Mouse (Mus musculus): ENCODE measurements around the gene Rps17.

Gene Rps17

DNA sequence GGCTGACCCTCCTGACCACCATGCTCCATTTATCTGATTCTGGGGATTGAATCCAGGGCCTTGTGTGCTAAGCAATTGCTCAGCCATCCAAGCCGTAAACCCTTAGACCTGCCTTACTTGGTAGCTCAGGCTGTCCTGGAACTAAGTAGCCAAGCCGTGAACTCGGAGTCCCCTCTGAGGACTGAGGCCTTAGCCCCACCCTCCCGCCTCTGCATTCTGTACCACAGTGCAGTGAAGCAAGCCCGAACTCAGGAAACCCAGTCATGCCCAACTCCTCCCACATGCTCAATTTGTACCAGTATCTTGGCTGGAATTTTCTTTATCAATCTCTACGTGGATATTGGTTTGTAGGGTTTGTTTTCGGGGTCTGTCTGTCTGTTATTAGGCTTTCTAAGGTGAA is 13.2 kb downstream of the Rps17 start:
- DNase-seq (ENCODE audit: low spot score in 2 of 2): no peak

DNA sequence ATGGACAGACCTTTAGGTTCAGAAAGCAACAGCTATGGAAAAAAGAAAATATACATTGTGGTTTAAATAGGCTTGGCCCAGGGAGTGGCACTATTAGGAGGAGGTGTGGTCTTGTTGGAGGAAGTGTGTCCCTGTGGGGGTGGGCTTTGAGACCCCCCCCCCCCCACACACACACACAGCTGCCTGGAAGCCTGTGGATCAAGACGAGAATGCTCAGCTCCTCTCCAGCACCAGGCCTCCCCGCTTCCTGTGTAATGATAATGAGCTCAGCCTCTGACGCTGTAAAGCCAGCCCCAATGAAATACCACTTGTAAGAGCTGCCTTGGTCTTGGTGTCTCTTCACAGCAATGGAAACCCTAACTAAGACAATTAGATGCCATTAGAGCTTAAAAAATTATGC is 14.3 kb downstream of the Rps17 start:
- DNase-seq (ENCODE audit: low spot score in 2 of 2): no peak

DNA sequence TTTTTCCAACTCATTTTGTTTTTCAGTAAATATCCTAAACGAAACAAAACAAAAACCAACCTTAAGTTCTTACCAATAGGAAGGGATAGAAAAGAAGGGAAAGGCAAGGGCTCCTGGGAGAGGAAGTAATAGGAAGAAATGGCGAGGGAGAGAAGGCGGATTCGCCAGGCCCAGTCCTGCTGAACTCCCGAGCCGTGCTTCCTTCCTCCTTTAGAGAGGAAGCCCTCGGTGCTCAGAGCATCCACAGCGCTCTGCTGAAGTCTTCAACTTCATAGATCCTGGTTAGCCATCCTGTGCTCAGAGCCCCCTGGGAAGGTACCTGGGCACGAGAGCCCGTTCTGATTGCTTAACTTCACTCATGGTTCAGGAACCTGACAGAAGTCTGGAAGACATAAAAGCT is 17.4 kb downstream of the Rps17 start:
- no peak for DNase-seq (ENCODE audit: low spot score in 2 of 2)

GRCm38 (mm10) chr7:81326859-81327258 is 18.2 kb downstream of the Rps17 start:
- no peak for DNase-seq (ENCODE audit: low spot score in 2 of 2)

DNA sequence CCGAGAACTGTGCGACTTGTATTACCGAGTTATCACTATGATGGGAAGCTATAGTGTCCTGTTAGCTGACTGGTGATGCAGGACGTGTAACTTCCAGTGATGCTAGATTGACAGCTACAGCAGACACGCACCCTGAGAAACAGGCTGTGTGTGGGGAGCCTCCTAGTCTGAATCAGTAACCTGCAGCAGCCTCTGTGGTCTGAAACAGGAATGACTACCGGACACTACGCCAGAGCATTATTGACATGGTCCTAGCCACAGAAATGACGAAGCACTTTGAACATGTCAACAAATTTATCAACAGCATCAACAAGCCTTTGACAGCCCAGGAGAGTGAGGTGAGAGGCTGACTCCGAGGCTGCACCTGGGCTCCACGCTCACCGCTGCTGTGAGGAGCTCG is 19.0 kb downstream of the Rps17 start:
- DNase-seq (ENCODE audit: low spot score in 2 of 2): no peak

GRCm38 (mm10) chr7:81321776-81322175 is 23.3 kb downstream of the Rps17 start:
- DNase-seq (ENCODE audit: low spot score in 2 of 2): no peak

GRCm38 (mm10) chr7:81319749-81320148 is 25.3 kb downstream of the Rps17 start:
- DNase-seq (ENCODE audit: low spot score in 2 of 2): no peak

- DNase-seq (ENCODE audit: low spot score in 2 of 2): no peak
Measured at GRCm38 (mm10) chr7:81315583-81315982, 29.5 kb downstream of the Rps17 start.

GRCm38 (mm10) chr7:81311581-81311980 is 33.5 kb downstream of the Rps17 start:
- DNase-seq (ENCODE audit: low spot score in 2 of 2): no peak

- no peak for DNase-seq (ENCODE audit: low spot score in 2 of 2)
Measured at GRCm38 (mm10) chr7:81311130-81311529, 33.9 kb downstream of the Rps17 start.

- DNase-seq (ENCODE audit: low spot score in 2 of 2): no peak
Measured at GRCm38 (mm10) chr7:81309247-81309646, 35.8 kb downstream of the Rps17 start.

- no peak for DNase-seq (ENCODE audit: low spot score in 2 of 2)
Measured at GRCm38 (mm10) chr7:81307735-81308134, 37.3 kb downstream of the Rps17 start.

GRCm38 (mm10) chr7:81304675-81305074 is 40.4 kb downstream of the Rps17 start:
- no peak for DNase-seq (ENCODE audit: low spot score in 2 of 2)

DNA sequence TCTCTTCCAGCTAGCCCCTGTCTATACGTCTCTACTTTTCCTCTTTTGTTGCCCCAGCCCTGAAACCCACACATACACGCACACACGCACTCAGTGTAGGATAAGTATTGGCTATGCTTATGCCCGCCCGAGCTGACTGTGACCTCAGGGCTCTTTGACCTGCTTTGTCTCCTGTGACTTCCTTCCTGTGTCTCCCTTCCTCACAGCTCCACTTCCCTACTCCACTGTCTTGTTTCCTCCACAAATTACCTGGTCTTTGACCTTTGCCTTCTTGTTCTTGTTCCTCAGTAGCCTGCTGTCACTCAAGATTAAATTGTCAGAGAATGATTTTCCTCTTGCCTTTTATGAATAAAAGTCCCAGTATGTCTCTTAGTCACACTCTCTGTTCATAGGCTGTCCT is 41.0 kb downstream of the Rps17 start:
- no peak for DNase-seq (ENCODE audit: low spot score in 2 of 2)

GRCm38 (mm10) chr7:81303682-81304081 is 41.4 kb downstream of the Rps17 start:
- DNase-seq (ENCODE audit: low spot score in 2 of 2): no peak

GRCm38 (mm10) chr7:81301323-81301722 is 43.7 kb downstream of the Rps17 start:
- no peak for DNase-seq (ENCODE audit: low spot score in 2 of 2)

DNA sequence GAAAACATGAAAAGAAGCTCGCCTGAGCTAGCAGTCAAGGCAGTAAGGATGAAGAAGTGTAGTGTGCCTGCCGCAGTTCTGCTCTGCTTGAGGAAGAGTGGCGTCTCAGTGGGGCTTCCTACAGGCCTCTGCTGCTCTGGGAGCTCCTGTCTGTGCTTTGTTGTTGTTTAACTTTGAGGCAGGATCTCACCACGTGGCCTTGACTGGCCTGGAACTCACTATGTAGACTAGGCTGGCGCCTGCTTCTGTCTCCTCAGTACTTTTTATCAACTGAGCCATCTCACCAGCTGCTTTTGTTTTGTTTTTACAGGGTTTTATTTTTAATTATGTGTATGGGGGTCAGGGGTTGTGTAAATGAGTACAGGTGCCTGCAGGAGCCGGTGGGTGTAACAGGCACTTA is 46.8 kb downstream of the Rps17 start:
- DNase-seq (ENCODE audit: low spot score in 2 of 2): no peak

- DNase-seq (ENCODE audit: low spot score in 2 of 2): no peak
Measured at GRCm38 (mm10) chr7:81295169-81295568, 49.9 kb downstream of the Rps17 start.

Measured in spleen, postnatal 4 days (tissue).